Mouse (Mus musculus): ENCODE results near the gene Tex2. TPM values are rescaled to one million over a fixed set of nuclear protein-coding genes. Genes with fewer than 3 reads are reported as not detected.
A peak's percentile ranks its signal among the peaks of the same experiment; 100 is the strongest.
"Not testable (repeated sequence)": the region's sequence is repeated elsewhere in the genome, so short reads cannot be mapped to it uniquely, and the experiment has no call there.

The Tex2 gene
- polyA plus RNA-seq, 1 experiment: 13.3 TPM

- TF ChIP-seq POLR2A (IDR thresholded peaks at IDR 0.05; ENCODE audit: low read depth, low read length) (no peak), CTCF (IDR thresholded peaks at IDR 0.05; ENCODE audit: borderline replicate concordance, insufficient read depth, low read length) (no peak)
- H3K4me1 ChIP-seq (ENCODE audit: control insufficient read depth, insufficient read depth, low read length): no peaks in the 10 kb centered on the region; the same call in 1 of the 2 replicates
- H3K27ac ChIP-seq (ENCODE audit: insufficient read depth, low read length): no peak overlapping the region
- no peak overlapping the region for H3K4me3 ChIP-seq (ENCODE audit: insufficient read depth, low read length)
These were observed 109.1 kb downstream of the Tex2 start for GRCm38 (mm10) chr11:106504129-106504528.

- Histone ChIP-seq H3K4me1 (ENCODE audit: control insufficient read depth, insufficient read depth, low read length) (no peaks in the 10 kb centered on the region; the same call in 1 of the 2 replicates), H3K27ac (ENCODE audit: insufficient read depth, low read length) (no peak overlapping the region), H3K4me3 (ENCODE audit: insufficient read depth, low read length) (no peak overlapping the region)
- TF ChIP-seq CTCF (IDR thresholded peaks at IDR 0.05; ENCODE audit: borderline replicate concordance, insufficient read depth, low read length): no peak
- peak; percentile 1; the same call in 1 of the 2 replicates for TF ChIP-seq POLR2A (IDR thresholded peaks at IDR 0.05; ENCODE audit: low read depth, low read length)
These were observed 109.9 kb downstream of the Tex2 start for GRCm38 (mm10) chr11:106503425-106503717.

GRCm38 (mm10) chr11:106502631-106503424, 110.4 kb downstream of the Tex2 start:
- Histone ChIP-seq H3K4me3 (ENCODE audit: insufficient read depth, low read length) (no peak overlapping the region), H3K27ac (ENCODE audit: insufficient read depth, low read length) (no peak overlapping the region)
- TF ChIP-seq CTCF (IDR thresholded peaks at IDR 0.05; ENCODE audit: borderline replicate concordance, insufficient read depth, low read length) (no peak), POLR2A (IDR thresholded peaks at IDR 0.05; ENCODE audit: low read depth, low read length) (peak; percentile 80; the same call in 1 of the 2 replicates)

GRCm38 (mm10) chr11:106502159-106502505, 111.1 kb downstream of the Tex2 start:
- Histone ChIP-seq H3K4me3 (ENCODE audit: insufficient read depth, low read length) (no peak overlapping the region), H3K4me1 (ENCODE audit: control insufficient read depth, insufficient read depth, low read length) (no peaks in the 10 kb centered on the region; the same call in 1 of the 2 replicates), H3K27ac (ENCODE audit: insufficient read depth, low read length) (peak overlapping the region; percentile 96)
- TF ChIP-seq CTCF (IDR thresholded peaks at IDR 0.05; ENCODE audit: borderline replicate concordance, insufficient read depth, low read length) (no peak), POLR2A (IDR thresholded peaks at IDR 0.05; ENCODE audit: low read depth, low read length) (peak; percentile 52)

More at GRCm38 (mm10) chr11:106502631-106503424, 110.4 kb downstream of the Tex2 start:
- no peaks in the 10 kb centered on the region; the same call in 1 of the 2 replicates for H3K4me1 ChIP-seq (ENCODE audit: control insufficient read depth, insufficient read depth, low read length)

- TF ChIP-seq CTCF (IDR thresholded peaks at IDR 0.05; ENCODE audit: borderline replicate concordance, insufficient read depth, low read length) (no peak), POLR2A (IDR thresholded peaks at IDR 0.05; ENCODE audit: low read depth, low read length) (peak; percentile 80)
- no peaks in the 10 kb centered on the region; the same call in 1 of the 2 replicates for H3K4me1 ChIP-seq (ENCODE audit: control insufficient read depth, insufficient read depth, low read length)
- H3K27ac ChIP-seq (ENCODE audit: insufficient read depth, low read length): peak overlapping the region; percentile 96
- peak overlapping the region; percentile 97 for H3K4me3 ChIP-seq (ENCODE audit: insufficient read depth, low read length)
These were observed 111.7 kb downstream of the Tex2 start for GRCm38 (mm10) chr11:106501308-106502158.

GRCm38 (mm10) chr11:106500393-106501307, 112.6 kb downstream of the Tex2 start:
- Histone ChIP-seq H3K27ac (ENCODE audit: insufficient read depth, low read length) (peak overlapping the region; percentile 96), H3K4me1 (ENCODE audit: control insufficient read depth, insufficient read depth, low read length) (no peaks in the 10 kb centered on the region; the same call in 1 of the 2 replicates)
- TF ChIP-seq POLR2A (IDR thresholded peaks at IDR 0.05; ENCODE audit: low read depth, low read length) (peak; percentile 100), CTCF (IDR thresholded peaks at IDR 0.05; ENCODE audit: borderline replicate concordance, insufficient read depth, low read length) (no peak)

GRCm38 (mm10) chr11:106498739-106499379, 114.4 kb downstream of the Tex2 start:
- Histone ChIP-seq H3K4me1 (ENCODE audit: control insufficient read depth, insufficient read depth, low read length) (no peaks in the 10 kb centered on the region; the same call in 1 of the 2 replicates), H3K4me3 (ENCODE audit: insufficient read depth, low read length) (no peak overlapping the region), H3K27ac (ENCODE audit: insufficient read depth, low read length) (no peak overlapping the region)
- TF ChIP-seq CTCF (IDR thresholded peaks at IDR 0.05; ENCODE audit: borderline replicate concordance, insufficient read depth, low read length) (no peak), POLR2A (IDR thresholded peaks at IDR 0.05; ENCODE audit: low read depth, low read length) (no peak)

More at GRCm38 (mm10) chr11:106500393-106501307, 112.6 kb downstream of the Tex2 start:
- H3K4me3 ChIP-seq (ENCODE audit: insufficient read depth, low read length): peak overlapping the region; percentile 97

- no peak overlapping the region for H3K27ac ChIP-seq (ENCODE audit: insufficient read depth, low read length)
- no peak for TF ChIP-seq CTCF (IDR thresholded peaks at IDR 0.05; ENCODE audit: borderline replicate concordance, insufficient read depth, low read length)
- no peak for TF ChIP-seq POLR2A (IDR thresholded peaks at IDR 0.05; ENCODE audit: low read depth, low read length)
- no peak overlapping the region for H3K4me3 ChIP-seq (ENCODE audit: insufficient read depth, low read length)
- no peaks in the 10 kb centered on the region; the same call in 1 of the 2 replicates for H3K4me1 ChIP-seq (ENCODE audit: control insufficient read depth, insufficient read depth, low read length)
These were observed 115.3 kb downstream of the Tex2 start for GRCm38 (mm10) chr11:106497926-106498325.

GRCm38 (mm10) chr11:106497009-106497408, 116.2 kb downstream of the Tex2 start:
- not testable (repeated sequence) for H3K4me3 ChIP-seq (ENCODE audit: insufficient read depth, low read length); H3K4me1 ChIP-seq (ENCODE audit: control insufficient read depth, insufficient read depth, low read length); H3K27ac ChIP-seq (ENCODE audit: insufficient read depth, low read length)

Data from embryonic fibroblast, embryonic 13.5 days (primary cell).